Mouse (Mus musculus) bone marrow, adult 2 months (tissue): ENCODE data around the gene Mical2. TPM values are rescaled to one million over a fixed set of nuclear protein-coding genes. Genes with fewer than 3 reads are reported as not detected.

ENCODE experiments used
- H3K27ac ChIP-seq: fragments of 200-500 bp; 2 replicates; pipeline ENCODE4 v1.5.1; 2012; ENCODE audit warnings: low read depth, mild to moderate bottlenecking, control low read depth, inconsistent platforms, low read length; ENCODE audit not compliant: control insufficient read depth, poor library complexity, insufficient read depth
- H3K4me1 ChIP-seq: fragments of 200-500 bp; 2 replicates; pipeline ENCODE4 v1.6.1; 2011; ENCODE audit warnings: low read length; ENCODE audit not compliant: control insufficient read depth, insufficient read depth
- H3K4me3 ChIP-seq: fragments of 200-500 bp; replicated peaks from 2 replicates; pipeline ENCODE3; 2011; ENCODE audit warnings: mild to moderate bottlenecking, low read depth, low read length, control low read depth; ENCODE audit not compliant: control insufficient read depth
- CTCF ChIP-seq: fragments of 200-500 bp; IDR thresholded peaks from 2 replicates; pipeline ENCODE4 v1.5.1; 2011; ENCODE audit warnings: low read length, control low read depth; ENCODE audit not compliant: control insufficient read depth, insufficient read depth
- POLR2A ChIP-seq: fragments of 200-500 bp; IDR thresholded peaks from 2 replicates; pipeline ENCODE4 v1.6.1; 2011; ENCODE audit warnings: low read depth, mild to moderate bottlenecking, control low read depth, low read length, borderline replicate concordance; ENCODE audit not compliant: control insufficient read depth
- WGBS: fragments of 180-500 bp; shearing (Covaris S2); methylation state at CpG from one replicate; pipeline ENCODE4 v1.1.7; 2018; 5-methylcytosine and 5-hydroxymethylcytosine counted together
- polyA plus RNA-seq: library from polyadenylated mRNA; stranded (reverse); fragments of >200 nt; gene quantifications from 2 replicates; pipeline ENCODE4 v1.2.4, GENCODE M21; 2011; ENCODE audit warnings: low replicate concordance; ENCODE audit not compliant: missing spikeins, insufficient read depth, insufficient read length

Gene Mical2
- polyA plus RNA-seq, 1 experiment, result 2.3 TPM

DNA sequence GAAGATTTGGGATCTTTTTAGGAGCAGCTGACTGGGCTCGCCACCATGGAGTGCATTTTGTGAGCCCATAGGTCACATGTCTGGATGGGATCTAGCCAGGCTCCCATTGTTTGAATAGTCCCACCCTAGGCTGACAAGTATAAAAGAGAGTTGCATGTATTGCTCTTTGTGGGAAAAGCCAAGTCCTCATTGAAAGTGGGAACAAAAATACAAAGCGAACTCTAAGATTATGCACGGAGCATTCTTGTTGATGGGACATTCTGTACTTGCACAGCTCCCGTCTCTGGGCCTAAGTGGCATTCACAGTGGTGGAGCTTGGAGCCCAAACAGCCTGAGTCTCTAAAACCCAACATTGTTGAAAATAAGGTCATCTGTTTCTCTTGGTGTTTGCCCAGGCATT, 101.2 kb downstream of the Mical2 start:
- Histone ChIP-seq H3K4me1 (no peaks in the 10 kb centered on the region; the same call in 1 of the 2 replicates), H3K4me3 (no peak overlapping the region), H3K27ac (no peak overlapping the region)
- WGBS, result 84% methylated on average over 4 of the region's 4 CpGs
- TF ChIP-seq CTCF (no peak), POLR2A (no peak)

DNA sequence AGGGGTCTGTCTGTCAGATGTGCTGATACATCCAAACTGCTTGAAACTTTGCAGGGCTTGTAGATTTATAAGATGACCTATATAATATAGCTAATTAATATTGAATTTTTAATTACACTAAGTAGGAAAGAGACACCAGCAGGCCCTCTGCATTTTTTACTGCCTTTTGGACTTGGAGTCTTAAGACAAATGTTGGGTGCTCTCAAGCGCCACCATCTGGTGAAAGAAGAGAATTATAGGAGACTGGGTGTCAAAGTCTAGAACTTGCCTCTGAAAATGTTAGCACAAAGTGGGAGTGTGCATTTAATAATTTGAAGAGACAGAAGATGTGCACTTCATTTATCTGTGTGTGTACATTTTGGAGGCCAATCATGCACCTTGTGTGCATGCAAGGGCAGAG, 103.3 kb downstream of the Mical2 start:
- Histone ChIP-seq H3K4me3 (no peak overlapping the region), H3K27ac (no peak overlapping the region), H3K4me1 (no peaks in the 10 kb centered on the region; the same call in 1 of the 2 replicates)
- 0% methylated on average over 1 of the region's 1 CpGs for WGBS
- TF ChIP-seq CTCF, result no peak
- TF ChIP-seq POLR2A, result no peak

DNA sequence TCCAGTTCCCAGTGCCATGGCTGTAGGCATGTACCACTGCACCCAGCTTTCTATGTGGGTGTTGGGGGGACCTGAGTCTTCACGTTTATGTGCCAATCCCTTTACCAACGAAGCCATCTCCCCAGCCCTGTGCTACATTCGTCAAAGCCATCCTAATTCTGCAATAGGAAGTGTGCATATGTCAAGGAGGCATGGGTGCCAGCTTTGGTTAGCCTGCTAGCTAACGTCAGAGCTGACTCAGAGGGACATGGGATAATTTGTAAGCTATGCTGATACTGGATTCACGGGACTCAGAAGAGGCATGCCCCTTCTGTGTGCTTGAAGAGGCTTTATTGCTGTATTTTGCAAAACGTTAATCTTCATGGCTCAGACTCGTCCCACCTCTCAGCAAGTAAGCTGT, 103.8 kb downstream of the Mical2 start:
- TF ChIP-seq CTCF (no peak), POLR2A (no peak)
- WGBS, result 76% methylated on average over 7 of the region's 7 CpGs
- Histone ChIP-seq H3K4me1 (no peaks in the 10 kb centered on the region; the same call in 1 of the 2 replicates), H3K4me3 (no peak overlapping the region), H3K27ac (no peak overlapping the region)

DNA sequence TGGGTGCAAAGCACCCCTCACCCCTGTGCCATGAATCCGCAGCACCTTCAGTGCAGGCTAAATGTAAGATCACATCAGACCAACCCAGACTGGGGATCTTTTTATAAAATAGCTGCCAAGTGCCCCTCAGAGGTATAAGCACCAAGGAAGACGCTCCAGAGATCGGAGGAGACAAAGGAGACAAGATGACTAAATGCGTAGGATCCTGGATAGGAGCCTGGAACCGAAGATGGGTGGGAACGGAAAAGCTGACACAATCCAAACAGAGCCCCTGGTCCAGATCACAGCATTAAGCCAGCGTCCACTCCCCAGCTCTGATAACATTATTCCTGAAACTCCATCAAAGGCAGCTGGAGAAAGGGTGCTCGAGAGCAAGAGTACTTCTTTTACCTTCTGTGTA, 105.3 kb downstream of the Mical2 start:
- H3K4me1 ChIP-seq, result no peaks in the 10 kb centered on the region; the same call in 1 of the 2 replicates
- 82% methylated on average over 8 of the region's 8 CpGs for WGBS
- TF ChIP-seq POLR2A (no peak), CTCF (no peak)
- no peak overlapping the region for H3K27ac ChIP-seq
- no peak overlapping the region for H3K4me3 ChIP-seq

DNA sequence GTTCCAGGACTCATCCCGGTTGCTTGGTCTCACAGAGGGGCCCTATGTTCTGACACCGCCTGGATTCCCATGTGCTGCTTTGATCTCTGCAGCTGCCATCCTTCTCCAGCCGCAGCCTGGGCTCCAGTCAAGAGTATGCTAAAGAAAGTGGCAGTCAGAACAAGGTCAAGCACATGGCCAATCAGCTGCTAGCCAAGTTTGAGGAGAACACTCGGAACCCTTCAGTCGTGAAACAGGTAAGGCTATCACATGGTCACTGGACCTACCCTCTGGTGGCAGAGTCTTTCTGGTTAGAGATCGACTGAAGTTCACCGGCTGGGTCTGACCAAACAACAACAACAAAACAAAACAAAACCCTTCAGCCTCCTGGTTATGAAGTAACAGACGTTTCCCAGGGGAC, 106.1 kb downstream of the Mical2 start:
- TF ChIP-seq POLR2A, result no peak
- no peak for TF ChIP-seq CTCF
- Histone ChIP-seq H3K4me3 (no peak overlapping the region), H3K27ac (no peak overlapping the region), H3K4me1 (no peaks in the 10 kb centered on the region; the same call in 1 of the 2 replicates)
- WGBS, result 83% methylated on average over 8 of the region's 8 CpGs

DNA sequence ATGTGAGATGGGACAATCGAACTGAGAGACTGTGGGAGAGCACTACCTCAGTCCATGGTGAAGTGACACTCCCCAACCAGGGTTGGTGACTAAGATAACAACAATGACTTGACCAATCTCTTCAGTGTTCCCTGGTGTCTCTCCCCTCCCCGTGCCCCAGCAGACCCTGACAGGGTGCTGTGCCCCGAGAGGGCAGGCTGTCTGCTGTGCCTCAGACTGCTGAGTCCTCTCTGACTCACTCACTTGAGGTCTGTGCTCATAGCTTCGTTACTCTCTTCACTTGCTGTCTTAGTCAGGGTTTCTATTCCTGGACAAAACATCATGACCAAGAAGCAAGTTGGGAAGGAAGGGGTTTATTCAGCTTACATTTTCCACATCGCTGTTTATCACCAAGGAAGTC, 106.8 kb downstream of the Mical2 start:
- H3K27ac ChIP-seq, result no peak overlapping the region

DNA sequence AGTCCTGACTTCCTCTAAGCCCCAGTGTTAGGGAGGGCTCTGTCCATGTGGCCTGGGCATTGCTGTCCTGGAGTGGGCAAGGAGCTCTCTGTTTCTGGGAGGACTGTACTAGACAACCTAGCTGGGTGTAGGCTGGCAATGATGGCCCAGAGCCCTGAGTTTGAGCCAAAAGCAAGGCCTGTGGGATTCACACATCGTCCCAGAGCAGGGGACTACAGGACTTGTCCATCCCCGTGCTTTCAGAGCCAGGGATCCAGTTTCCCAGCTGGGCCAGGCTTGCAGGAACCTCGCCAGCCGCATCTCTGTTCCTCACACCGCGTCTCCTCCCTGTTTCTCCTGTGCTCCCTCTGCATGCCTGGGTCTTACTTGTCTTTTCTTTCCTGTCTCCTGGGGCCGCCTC, 107.7 kb downstream of the Mical2 start:
- Histone ChIP-seq H3K27ac (no peak overlapping the region), H3K4me1 (no peaks in the 10 kb centered on the region; the same call in 1 of the 2 replicates), H3K4me3 (no peak overlapping the region)
- WGBS, result 79% methylated on average over 7 of the region's 7 CpGs
- TF ChIP-seq POLR2A, result no peak
- no peak for TF ChIP-seq CTCF

More for the DNA sequence above, 106.8 kb downstream of the Mical2 start:
- Histone ChIP-seq H3K4me1 (no peaks in the 10 kb centered on the region; the same call in 1 of the 2 replicates), H3K4me3 (no peak overlapping the region)
- 53% methylated on average over 5 of the region's 5 CpGs for WGBS
- TF ChIP-seq CTCF (no peak), POLR2A (no peak)

DNA sequence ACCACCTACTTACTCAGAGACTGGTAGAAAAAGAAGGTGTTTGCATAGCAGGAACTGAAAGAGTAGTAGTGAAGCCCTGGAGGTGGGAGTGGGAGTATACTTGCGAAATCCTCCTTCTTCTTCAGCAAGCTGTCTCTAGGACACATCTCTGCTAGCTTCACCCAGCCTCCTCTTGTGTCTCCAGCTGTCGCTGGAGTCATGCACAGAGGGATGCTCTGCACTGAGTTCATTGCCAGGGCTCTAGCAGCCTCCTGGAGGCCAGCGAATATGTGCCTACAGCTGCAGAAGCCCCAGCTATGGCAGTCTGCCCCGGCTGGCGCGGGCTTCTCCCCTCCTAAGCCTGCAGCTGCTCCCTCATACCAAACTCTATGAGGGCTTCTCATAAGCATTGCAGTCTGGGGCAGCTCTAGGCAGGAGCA, 110.6 kb downstream of the Mical2 start:
- H3K4me3 ChIP-seq, result no peak overlapping the region
- H3K27ac ChIP-seq, result no peak overlapping the region
- 71% methylated on average over 6 of the region's 6 CpGs for WGBS
- H3K4me1 ChIP-seq, result no peaks in the 10 kb centered on the region; the same call in 1 of the 2 replicates
- TF ChIP-seq POLR2A (no peak), CTCF (no peak)

DNA sequence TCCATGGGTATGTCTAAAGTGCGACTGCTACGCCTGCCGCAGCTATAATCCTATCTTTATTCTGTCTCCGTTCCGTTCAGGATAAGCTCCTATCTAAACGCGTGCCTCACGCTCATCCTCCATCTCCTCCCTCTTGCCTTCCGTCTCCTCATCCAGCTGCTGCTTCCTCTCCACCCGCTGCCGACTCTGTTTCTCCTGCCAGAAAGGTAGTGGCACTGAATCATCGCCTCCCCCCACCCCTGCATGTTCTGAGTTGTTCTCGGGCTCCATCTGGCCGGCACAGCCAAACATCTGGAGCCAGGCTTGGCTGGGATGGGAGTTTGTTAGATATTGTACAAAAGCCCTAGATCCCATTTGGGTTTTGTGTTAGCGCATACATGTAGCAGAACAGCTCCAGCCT, 111.1 kb downstream of the Mical2 start:
- H3K4me1 ChIP-seq, result no peaks in the 10 kb centered on the region; the same call in 1 of the 2 replicates
- H3K27ac ChIP-seq, result no peak overlapping the region
- WGBS, result 89% methylated on average over 15 of the region's 15 CpGs
- H3K4me3 ChIP-seq, result no peak overlapping the region
- TF ChIP-seq POLR2A, result no peak
- no peak for TF ChIP-seq CTCF
